Mouse (Mus musculus) cortical plate, adult 2 months (tissue): ENCODE data around the gene Pnkd.
A peak's percentile ranks its signal among the peaks of the same experiment; 100 is the strongest.

Experiments used
- CTCF ChIP-seq: fragments of 200-500 bp; IDR thresholded peaks from 2 replicates; pipeline ENCODE4 v1.5.1; 2011; ENCODE audit warnings: mild to moderate bottlenecking, control low read depth, low read length; ENCODE audit not compliant: insufficient read depth; ENCODE audit errors: extremely low read depth
- POLR2A ChIP-seq: fragments of 200-500 bp; IDR thresholded peaks from 2 replicates; pipeline ENCODE4 v1.6.1; 2011; ENCODE audit warnings: mild to moderate bottlenecking, low read length, control low read depth; ENCODE audit not compliant: insufficient read depth; ENCODE audit errors: extremely low read depth

GRCm38 (mm10) chr1:74332241-74332763, 47.6 kb downstream of the Pnkd start:
- TF ChIP-seq POLR2A (0 out of 2 replicates have a peak, but pooled peaks have one; percentile 43), CTCF (no peak)
